Mouse (Mus musculus) neural tube, embryonic 12.5 days (tissue): Measurements from ENCODE around the gene Syngr2. TPM values are rescaled to one million over a fixed set of nuclear protein-coding genes. Genes with fewer than 3 reads are reported as not detected.
"Not testable (repeated sequence)": the region's sequence is repeated elsewhere in the genome, so short reads cannot be mapped to it uniquely, and the experiment has no call there.

Experiments used
- ATAC-seq: fragments of 200-750 bp; cut with Nextera tagmentation; 2 replicates; pipeline ENCODE4 v1.8.0; 2017; ENCODE audit warnings: low read depth, mild to moderate bottlenecking, moderate TSS enrichment, moderate library complexity; ENCODE audit not compliant: low FRiP score
- H3K27ac ChIP-seq: fragments of 300-500 bp; sonication (generic); 2 replicates; pipeline ENCODE4 v1.5.1; 2016
- H3K27me3 ChIP-seq: fragments of 300-500 bp; sonication (generic); replicated peaks from 2 replicates; pipeline ENCODE4 v1.6.1; 2016; ENCODE audit warnings: mild to moderate bottlenecking
- H3K36me3 ChIP-seq: fragments of 300-500 bp; sonication (generic); 2 replicates; pipeline ENCODE4 v1.6.1; 2016; ENCODE audit warnings: mild to moderate bottlenecking
- H3K4me1 ChIP-seq: fragments of 300-500 bp; sonication (generic); 2 replicates; pipeline ENCODE4 v1.6.1; 2016
- H3K4me2 ChIP-seq: fragments of 300-500 bp; sonication (generic); replicated peaks from 2 replicates; pipeline ENCODE4 v1.6.1; 2016; ENCODE audit warnings: mild to moderate bottlenecking
- H3K4me3 ChIP-seq: fragments of 300-500 bp; sonication (generic); 2 replicates; pipeline ENCODE4 v1.5.1; 2016
- H3K9ac ChIP-seq: fragments of 300-500 bp; sonication (generic); 2 replicates; pipeline ENCODE4 v1.6.1; 2016; ENCODE audit warnings: mild to moderate bottlenecking
- H3K9me3 ChIP-seq: fragments of 300-500 bp; sonication (generic); 2 replicates; pipeline ENCODE4 v1.6.1; 2016; ENCODE audit warnings: mild to moderate bottlenecking
- WGBS: fragments of 180-500 bp; shearing (Covaris S2); methylation state at CpG from one replicate; pipeline ENCODE4 v1.1.7; 2016; 5-methylcytosine and 5-hydroxymethylcytosine counted together
- polyA plus RNA-seq: library from polyadenylated mRNA; unstranded; fragments of >200 nt; fragmentation: Nextera tagmentation; extraction: Ambion mirVana; gene quantifications from 2 replicates; pipeline ENCODE4 v1.2.1, GENCODE M21; 2016

Syngr2 gene
- polyA plus RNA-seq, 1 experiment from 2014 or later, result 19.4 TPM

DNA sequence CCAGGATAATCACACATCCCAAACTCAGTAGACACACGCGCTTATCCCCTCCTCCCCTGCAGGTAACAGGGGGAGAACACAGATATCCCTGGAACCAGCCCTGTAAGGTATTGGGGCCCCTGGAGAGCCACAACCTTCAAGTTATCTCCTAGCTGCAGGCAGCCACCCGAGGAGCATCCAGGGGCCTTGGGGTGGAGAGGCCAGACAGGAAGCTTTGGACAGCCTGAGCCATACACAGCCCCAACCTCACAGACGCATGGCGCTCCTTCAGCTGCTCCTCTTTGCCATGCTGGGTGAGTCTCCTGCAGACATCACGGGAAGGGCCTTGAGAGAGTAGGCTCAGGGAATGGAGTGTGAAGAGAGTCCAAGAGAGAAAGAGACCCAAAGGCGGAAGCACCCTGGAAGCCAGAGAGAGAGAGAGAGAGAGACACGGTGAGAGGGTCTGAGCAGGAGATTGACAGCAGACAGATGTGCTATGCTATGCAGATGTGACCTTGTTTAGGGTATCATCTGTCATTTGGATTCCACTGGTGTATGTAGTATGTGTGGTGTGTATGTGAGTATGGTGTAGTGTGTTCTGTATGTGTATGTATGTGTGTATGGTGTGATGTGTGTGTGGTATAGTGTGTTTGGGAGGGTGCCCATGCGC, 11.8 kb upstream of the Syngr2 start, which contains the start of gene 6030468B19Rik:
TSS of gene 6030468B19Rik (plus strand) at position 150 of the 649 bp plus-strand sequence.
- Histone ChIP-seq H3K9me3 (no peaks in the 10 kb centered on the region), H3K4me3 (no peak within 1 kb of the TSS), H3K4me2 (0 out of 2 replicates have a peak within 1 kb of the TSS, but pooled peaks have one; percentile 5), H3K4me1 (0 out of 2 replicates have a peak, but pooled peaks cover 9% of the 10 kb centered on the region), H3K27ac (no peak within 1 kb of the TSS), H3K27me3 (no peaks in the 10 kb centered on the region), H3K36me3 (no peaks in the 10 kb centered on the region), H3K9ac (no peak within 1 kb of the TSS)
- whole genome bisulfite sequencing, result 62% methylated on average over 9 of the region's 9 CpGs
- ATAC-seq, result no peak

DNA sequence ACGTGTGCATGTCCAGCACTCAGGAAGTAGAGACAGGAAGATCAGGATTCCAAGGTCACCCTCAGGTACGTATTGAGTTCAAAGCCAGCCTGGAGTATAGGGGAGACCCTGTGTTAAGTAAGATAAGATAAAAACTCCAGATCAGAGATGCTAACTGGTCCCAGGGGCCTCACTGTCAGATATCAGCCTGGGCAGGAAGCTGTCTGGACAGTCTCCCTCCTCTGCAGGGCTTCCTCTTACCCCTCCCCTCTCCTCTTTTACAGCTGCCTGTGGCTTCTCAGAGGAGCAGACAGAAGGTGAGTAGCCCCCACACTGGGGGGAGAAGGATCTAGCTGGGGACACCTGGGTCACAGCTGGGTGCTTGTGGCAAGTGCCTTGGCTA, 11.3 kb upstream of the Syngr2 start:
- Histone ChIP-seq H3K36me3 (no peaks in the 10 kb centered on the region), H3K4me2 (0 out of 2 replicates have a peak overlapping the region, but pooled peaks have one; percentile 5), H3K4me3 (no peak overlapping the region), H3K4me1 (0 out of 2 replicates have a peak, but pooled peaks cover 8% of the 10 kb centered on the region), H3K9ac (no peak overlapping the region), H3K9me3 (no peaks in the 10 kb centered on the region), H3K27me3 (no peaks in the 10 kb centered on the region), H3K27ac (no peak overlapping the region)
- no peak for ATAC-seq
- WGBS, result 56% methylated on average over 2 of the region's 2 CpGs

DNA sequence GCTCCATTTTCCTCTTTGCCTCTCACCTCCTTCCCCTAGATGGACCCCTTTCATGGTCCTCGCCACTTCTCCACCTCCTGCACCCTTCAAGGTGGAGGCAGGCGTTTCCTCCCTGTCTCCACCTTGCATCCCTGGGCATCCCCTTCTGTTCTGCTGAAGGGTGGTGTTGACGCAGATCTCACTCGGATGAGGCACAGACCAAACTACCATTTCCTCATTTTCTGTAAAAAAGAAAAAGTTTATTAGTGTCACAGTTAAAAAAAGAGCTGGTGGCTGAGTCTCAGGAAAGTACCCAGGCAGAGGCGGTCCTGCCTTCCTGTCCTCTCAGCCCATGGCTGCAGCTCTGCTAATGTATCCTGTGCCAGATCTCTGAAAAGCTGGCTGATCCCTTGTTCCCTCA, 10.3 kb upstream of the Syngr2 start:
- no peak overlapping the region for H3K4me2 ChIP-seq
- no peak overlapping the region for H3K4me3 ChIP-seq
- no peak for ATAC-seq
- H3K9ac ChIP-seq, result no peak overlapping the region
- no peaks in the 10 kb centered on the region for H3K27me3 ChIP-seq
- 0 out of 2 replicates have a peak, but pooled peaks cover 8% of the 10 kb centered on the region for H3K4me1 ChIP-seq
- no peak overlapping the region for H3K27ac ChIP-seq
- H3K36me3 ChIP-seq, result no peaks in the 10 kb centered on the region
- H3K9me3 ChIP-seq, result no peaks in the 10 kb centered on the region
- WGBS, result 76% methylated on average over 5 of the region's 5 CpGs

DNA sequence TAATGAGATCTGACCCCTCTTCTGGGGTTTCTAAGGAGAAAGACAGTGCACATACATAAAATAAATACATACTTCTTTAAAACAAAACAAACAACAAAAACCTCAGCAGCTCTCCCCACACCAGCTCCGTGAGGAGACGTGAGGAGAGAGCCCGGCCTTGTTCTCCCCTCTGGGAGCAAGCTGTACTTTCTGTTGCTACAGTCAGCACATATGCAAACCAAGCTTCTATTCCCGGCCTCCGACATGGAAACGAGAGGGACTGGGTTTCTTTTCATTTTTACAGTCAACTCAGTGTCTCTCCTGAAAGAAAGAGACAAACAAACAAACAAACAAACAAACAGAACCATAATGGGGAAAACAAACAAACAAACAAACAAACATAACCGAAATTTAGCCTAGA, 9.4 kb upstream of the Syngr2 start:
- no peak for ATAC-seq
- H3K4me3 ChIP-seq, result no peak overlapping the region
- H3K4me2 ChIP-seq, result no peak overlapping the region
- no peaks in the 10 kb centered on the region for H3K9me3 ChIP-seq
- no peaks in the 10 kb centered on the region for H3K27me3 ChIP-seq
- no peaks in the 10 kb centered on the region for H3K36me3 ChIP-seq
- WGBS, result 90% methylated on average over 7 of the region's 7 CpGs
- no peak overlapping the region for H3K9ac ChIP-seq
- 0 out of 2 replicates have a peak, but pooled peaks cover 8% of the 10 kb centered on the region for H3K4me1 ChIP-seq
- no peak overlapping the region for H3K27ac ChIP-seq

DNA sequence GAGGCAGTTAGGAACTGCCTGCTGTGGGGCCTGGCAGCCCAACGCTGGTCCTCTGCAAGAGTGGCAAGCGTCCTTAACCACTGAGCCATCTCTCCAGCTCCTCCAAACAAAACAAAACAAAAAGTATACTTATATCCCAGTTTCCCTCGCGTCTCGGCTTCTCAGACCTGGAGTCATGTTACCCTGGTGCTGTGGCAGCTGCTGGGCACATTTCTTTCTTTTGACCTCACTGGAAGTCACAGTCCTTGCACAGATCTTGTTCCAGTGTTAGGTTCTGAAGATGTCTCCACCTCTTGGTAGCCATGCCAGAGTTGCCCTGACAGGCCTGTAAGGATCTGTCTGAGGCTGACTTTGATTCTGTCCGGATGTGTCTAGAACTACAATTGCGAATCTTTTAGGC, 7.8 kb upstream of the Syngr2 start:
- no peaks in the 10 kb centered on the region for H3K9me3 ChIP-seq
- H3K9ac ChIP-seq, result no peak overlapping the region
- no peak for ATAC-seq
- no peak overlapping the region for H3K27ac ChIP-seq
- H3K36me3 ChIP-seq, result no peaks in the 10 kb centered on the region
- 0 out of 2 replicates have a peak, but pooled peaks cover 8% of the 10 kb centered on the region for H3K4me1 ChIP-seq
- WGBS, result 77% methylated on average over 7 of the region's 7 CpGs
- no peak overlapping the region for H3K4me3 ChIP-seq
- no peaks in the 10 kb centered on the region for H3K27me3 ChIP-seq
- no peak overlapping the region for H3K4me2 ChIP-seq

DNA sequence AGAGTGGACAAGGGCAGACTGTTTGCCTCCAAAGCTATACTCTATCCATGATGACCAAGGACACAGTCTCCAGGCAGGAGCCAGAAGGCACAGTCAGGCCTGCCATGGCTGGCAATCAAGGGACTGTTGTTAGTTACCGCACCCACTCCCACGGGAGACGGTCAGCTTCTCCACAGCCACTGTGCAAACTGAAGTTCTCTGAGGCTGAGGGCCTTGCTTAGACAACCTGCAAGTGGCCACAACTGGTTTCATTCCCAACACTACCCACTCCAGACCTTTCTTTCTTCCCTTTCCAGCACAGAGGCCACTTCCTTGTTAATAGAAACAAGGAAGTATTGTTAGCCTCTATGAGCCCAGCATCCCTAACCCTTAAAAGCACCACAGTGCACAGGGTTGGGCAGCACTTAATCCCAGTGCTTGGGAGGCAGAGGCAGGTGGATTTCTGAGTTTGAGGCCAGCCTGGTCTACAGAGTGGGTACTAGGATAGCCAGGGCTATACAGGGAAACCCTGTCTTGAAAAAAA, 6.2 kb upstream of the Syngr2 start:
- no peak overlapping the region for H3K4me2 ChIP-seq

DNA sequence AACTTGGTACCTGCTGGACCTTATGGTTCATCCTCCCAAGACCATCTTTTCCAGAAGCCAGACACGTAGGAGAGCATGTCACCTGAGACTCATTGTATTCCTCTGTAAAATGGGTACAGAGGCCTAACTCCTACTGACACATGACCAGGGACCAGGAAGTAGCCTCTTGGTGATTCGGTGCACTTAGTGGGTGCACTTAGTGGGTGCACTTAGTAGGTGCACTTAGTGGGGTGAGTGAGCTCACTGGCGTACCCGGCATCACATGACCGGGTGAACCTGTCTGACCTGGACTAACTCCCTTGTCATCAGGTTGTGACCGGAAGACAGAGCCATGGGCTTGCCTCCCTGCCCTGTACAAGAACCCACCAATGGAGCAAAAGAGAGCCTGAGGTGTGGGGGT, 2.7 kb upstream of the Syngr2 start:
- 94% methylated on average over 6 of the region's 6 CpGs for WGBS
- H3K4me1 ChIP-seq, result peaks cover 18% of the 10 kb centered on the region
- H3K9ac ChIP-seq, result no peak overlapping the region
- H3K36me3 ChIP-seq, result no peaks in the 10 kb centered on the region
- H3K27me3 ChIP-seq, result peaks cover 9% of the 10 kb centered on the region; the same call in 1 of the 2 replicates
- no peak overlapping the region for H3K4me2 ChIP-seq
- H3K27ac ChIP-seq, result no peak overlapping the region
- no peaks in the 10 kb centered on the region for H3K9me3 ChIP-seq
- H3K4me3 ChIP-seq, result no peak overlapping the region
- ATAC-seq, result no peak

More for the DNA sequence above, 6.2 kb upstream of the Syngr2 start:
- no peaks in the 10 kb centered on the region for H3K36me3 ChIP-seq
- ATAC-seq, result no peak
- no peak overlapping the region for H3K9ac ChIP-seq
- no peak overlapping the region for H3K4me3 ChIP-seq
- H3K27me3 ChIP-seq, result no peaks in the 10 kb centered on the region
- H3K27ac ChIP-seq, result no peak overlapping the region
- WGBS, result 98% methylated on average over 3 of the region's 3 CpGs
- 0 out of 2 replicates have a peak, but pooled peaks cover 2% of the 10 kb centered on the region for H3K4me1 ChIP-seq
- H3K9me3 ChIP-seq, result no peaks in the 10 kb centered on the region

DNA sequence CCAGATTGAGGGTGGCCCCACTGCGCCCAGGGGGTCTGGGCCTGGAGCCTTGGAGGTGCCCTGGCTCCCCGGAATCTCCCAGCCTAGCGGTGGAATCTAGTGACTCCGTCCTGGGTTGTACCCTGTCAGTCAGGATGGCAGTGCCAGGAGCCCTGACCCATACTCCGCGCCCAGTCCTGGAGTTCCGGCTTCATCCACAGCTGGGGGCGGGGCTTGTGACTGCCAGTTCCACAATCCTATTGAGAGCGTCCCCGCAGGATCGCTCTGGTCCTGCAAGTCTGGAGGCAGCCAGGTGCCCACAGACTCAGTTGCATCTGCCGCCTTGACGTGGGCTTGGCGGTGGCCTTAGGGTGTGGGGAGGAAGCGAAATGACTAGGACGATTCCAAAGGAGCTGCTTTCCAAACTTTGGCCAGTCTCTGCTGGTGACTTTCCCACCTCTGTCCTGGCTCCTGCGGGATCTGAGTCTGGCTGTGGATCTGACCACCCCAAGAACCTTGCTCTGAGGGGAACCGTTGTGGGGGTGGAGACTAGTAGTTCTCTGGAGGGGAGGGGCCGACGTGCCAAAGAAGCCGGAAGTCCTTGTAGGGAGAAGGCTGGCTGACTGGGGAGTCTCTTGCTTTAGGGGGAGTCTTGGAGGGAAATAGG, 1.1 kb downstream of the Syngr2 start:
- H3K4me1 ChIP-seq, result peaks cover 18% of the 10 kb centered on the region
- peaks cover 9% of the 10 kb centered on the region; the same call in 1 of the 2 replicates for H3K27me3 ChIP-seq
- peak overlapping the region; percentile 66 for H3K4me3 ChIP-seq
- peak overlapping the region; percentile 98 for H3K4me2 ChIP-seq
- peak overlapping the region; percentile 54 for H3K9ac ChIP-seq
- under 1% methylated on average over 21 of the region's 21 CpGs for WGBS
- H3K9me3 ChIP-seq, result no peaks in the 10 kb centered on the region
- ATAC-seq, result peak; percentile 84
- H3K27ac ChIP-seq, result no peak overlapping the region
- H3K36me3 ChIP-seq, result peaks cover 22% of the 10 kb centered on the region

DNA sequence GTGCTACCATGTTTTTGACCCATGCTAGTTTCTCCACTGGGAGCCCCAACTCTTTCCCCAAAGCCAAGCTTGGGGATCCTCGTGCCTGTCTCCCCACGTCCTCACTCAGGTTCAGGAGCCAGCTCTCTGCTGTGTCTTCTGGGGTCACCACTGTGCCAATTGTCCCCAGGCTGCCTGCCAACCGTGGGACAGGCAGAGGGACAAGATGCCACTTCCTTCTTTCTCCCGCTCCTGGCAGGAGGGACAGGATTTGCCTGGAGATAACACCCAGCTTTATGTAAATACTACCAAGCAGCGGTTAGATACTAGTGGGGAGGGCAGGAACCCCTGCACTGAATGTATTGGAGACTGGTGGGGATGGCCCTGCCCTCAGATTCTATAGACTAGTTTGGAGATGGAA, 4.4 kb downstream of the Syngr2 start:
- H3K4me3 ChIP-seq, result no peak overlapping the region
- H3K9ac ChIP-seq, result no peak overlapping the region
- ATAC-seq, result no peak
- peaks cover 18% of the 10 kb centered on the region for H3K4me1 ChIP-seq
- no peak overlapping the region for H3K4me2 ChIP-seq
- H3K27me3 ChIP-seq, result peaks cover 9% of the 10 kb centered on the region; the same call in 1 of the 2 replicates
- 86% methylated on average over 5 of the region's 5 CpGs for WGBS
- H3K9me3 ChIP-seq, result no peaks in the 10 kb centered on the region
- no peak overlapping the region for H3K27ac ChIP-seq
- H3K36me3 ChIP-seq, result peaks cover 33% of the 10 kb centered on the region

DNA sequence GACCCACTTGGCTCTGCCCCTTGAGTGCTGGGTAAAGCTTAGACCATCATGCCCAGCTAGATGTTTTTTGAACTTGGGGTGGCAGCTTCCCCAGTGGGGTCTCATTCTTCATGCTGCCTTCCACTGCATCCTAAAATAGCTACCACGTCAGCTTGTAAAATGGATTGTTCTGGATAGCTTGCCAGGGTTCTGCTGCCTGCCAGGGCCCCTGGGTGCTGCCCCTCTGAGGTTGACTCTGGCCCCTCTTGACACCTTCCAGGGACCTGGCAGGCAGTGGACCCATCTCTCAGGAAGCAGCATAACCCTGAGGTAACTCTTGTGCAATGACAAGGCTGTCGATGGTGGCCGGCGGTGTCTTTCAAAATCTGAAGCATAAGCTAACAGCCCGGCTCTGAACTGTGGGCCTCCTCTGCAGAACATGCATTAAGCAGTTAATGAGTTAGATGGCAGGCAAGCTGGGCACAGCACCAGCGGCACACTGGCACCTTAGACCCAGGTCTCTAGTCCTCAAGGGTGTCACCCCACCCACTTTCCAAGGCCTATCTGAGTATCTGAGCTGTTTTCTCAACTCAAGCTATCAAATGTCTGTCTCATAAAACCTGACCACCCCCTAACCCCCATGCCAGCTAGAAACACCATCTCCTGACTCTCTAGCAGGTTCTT, 5.4 kb downstream of the Syngr2 start:
- H3K9ac ChIP-seq, result no peak overlapping the region
- H3K4me3 ChIP-seq, result no peak overlapping the region
- H3K27me3 ChIP-seq, result peaks cover 4% of the 10 kb centered on the region; the same call in 1 of the 2 replicates
- H3K36me3 ChIP-seq, result peaks cover 33% of the 10 kb centered on the region
- ATAC-seq, result no peak
- peaks cover 21% of the 10 kb centered on the region for H3K4me1 ChIP-seq
- H3K4me2 ChIP-seq, result no peak overlapping the region
- no peaks in the 10 kb centered on the region for H3K9me3 ChIP-seq
- WGBS, result 97% methylated on average over 6 of the region's 6 CpGs
- no peak overlapping the region for H3K27ac ChIP-seq

DNA sequence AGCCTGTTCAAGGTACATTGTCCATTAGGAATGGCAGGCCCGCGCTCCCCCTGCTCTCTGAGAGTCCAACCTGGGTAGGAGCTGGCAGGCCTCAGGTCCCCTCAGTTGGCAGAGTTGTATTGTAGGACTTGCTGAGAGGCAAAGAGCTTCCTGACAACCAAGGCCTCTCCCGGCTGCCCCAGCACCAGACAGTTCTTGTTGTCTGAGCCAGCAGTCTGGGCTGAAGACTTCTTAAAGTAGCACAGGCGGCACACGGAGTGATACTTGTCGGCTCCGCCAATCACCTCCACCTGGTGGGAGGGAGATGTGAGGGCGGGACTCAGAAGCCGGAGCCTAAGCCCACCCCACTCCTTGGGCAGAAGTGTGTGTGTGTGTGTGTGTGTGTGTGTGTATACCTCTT, 6.4 kb downstream of the Syngr2 start:
- Histone ChIP-seq H3K4me1 (peaks cover 11% of the 10 kb centered on the region), H3K36me3 (peaks cover 38% of the 10 kb centered on the region)
- not testable (repeated sequence) for H3K9me3 ChIP-seq, H3K4me3 ChIP-seq, H3K4me2 ChIP-seq, ATAC-seq, H3K9ac ChIP-seq, H3K27ac ChIP-seq, H3K27me3 ChIP-seq
- 87% methylated on average over 9 of the region's 9 CpGs for WGBS

DNA sequence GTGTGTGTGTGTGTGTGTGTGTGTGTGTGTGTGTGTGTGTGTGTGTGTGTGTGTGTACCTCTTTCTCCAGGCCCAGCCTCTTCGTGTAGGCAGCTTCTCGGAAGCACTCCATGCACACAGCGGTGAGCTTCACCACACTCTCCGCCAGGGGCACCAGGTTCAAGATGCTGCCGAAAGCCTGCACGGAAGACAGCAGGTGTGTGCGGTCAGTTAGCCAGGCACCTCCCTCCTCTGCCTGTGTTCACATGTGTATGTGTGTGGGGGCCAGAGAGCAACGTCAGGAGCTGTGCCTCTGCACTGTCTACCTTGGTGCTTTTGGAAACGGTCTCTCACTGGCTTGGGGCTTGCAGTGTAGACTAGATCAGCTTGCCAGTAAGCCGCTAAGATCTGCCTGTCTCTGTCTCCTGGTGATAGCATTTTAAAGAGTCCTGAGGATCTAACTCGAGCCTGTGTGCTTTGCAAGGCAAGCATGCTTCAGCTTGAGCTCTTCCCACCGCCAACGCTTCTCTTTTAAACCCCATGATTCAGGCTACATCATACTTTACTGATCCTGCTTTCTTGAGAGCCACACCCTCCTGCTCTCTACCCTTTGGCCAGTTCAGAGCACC, 7.0 kb downstream of the Syngr2 start:
- Histone ChIP-seq H3K27ac (no peak overlapping the region), H3K36me3 (peaks cover 43% of the 10 kb centered on the region), H3K4me3 (no peak overlapping the region), H3K4me2 (no peak overlapping the region), H3K4me1 (peaks cover 9% of the 10 kb centered on the region), H3K27me3 (no peaks in the 10 kb centered on the region), H3K9ac (no peak overlapping the region), H3K9me3 (no peaks in the 10 kb centered on the region)
- ATAC-seq, result no peak
- WGBS, result 91% methylated on average over 13 of the region's 13 CpGs
